Mouse (Mus musculus): Measurements from ENCODE around the gene Arfip1. TPM values are rescaled to one million over a fixed set of nuclear protein-coding genes. Genes with fewer than 3 reads are reported as not detected.
A peak's percentile ranks its signal among the peaks of the same experiment; 100 is the strongest.

The Arfip1 gene
- polyA plus RNA-seq, 1 experiment from 2014 or later = 57.5 TPM

DNA sequence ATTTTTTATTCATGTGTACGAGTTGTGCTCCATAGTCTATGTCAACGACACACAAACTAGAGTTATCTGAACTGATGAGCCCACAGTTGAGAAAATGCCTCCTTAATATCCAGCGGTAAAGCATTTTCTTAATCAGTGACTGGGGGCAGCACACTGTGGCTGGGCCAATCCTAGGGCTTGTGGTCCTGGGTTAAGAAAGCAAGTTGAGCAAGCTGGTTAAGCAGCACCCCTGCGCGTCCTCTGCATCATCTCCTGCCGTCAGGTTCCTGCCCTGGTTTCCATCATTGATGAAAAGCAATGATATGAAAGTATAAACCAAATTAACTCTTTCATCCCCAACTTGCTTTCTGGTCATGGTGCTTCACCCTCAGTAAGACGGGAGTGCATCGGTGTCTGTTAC, 89.8 kb downstream of the Arfip1 start:
- H3K27me3 ChIP-seq (ENCODE audit: control insufficient read depth, insufficient read depth, low read length) = no peaks in the 10 kb centered on the region
- WGBS = 80% methylated on average over 8 of the region's 8 CpGs
- no peaks in the 10 kb centered on the region for H3K9me3 ChIP-seq (ENCODE audit: control insufficient read depth, low read depth, low read length)
- ATAC-seq (ENCODE audit: insufficient number of reproducible peaks, insufficient read depth, low FRiP score, low read depth) = no peak
- H3K4me1 ChIP-seq (ENCODE audit: control insufficient read depth, insufficient read depth, low read length) = no peaks in the 10 kb centered on the region; the same call in 1 of the 2 replicates
- no peak overlapping the region for H3K27ac ChIP-seq (ENCODE audit: low read length)
- H3K9ac ChIP-seq (replicated peaks; ENCODE audit: low read depth, low read length) = no peak overlapping the region
- H3K36me3 ChIP-seq (ENCODE audit: control insufficient read depth, insufficient read depth, low read length) = no peaks in the 10 kb centered on the region; the same call in 1 of the 2 replicates
- H3K4me2 ChIP-seq (replicated peaks; ENCODE audit: low read depth, low read length) = no peak overlapping the region
- H3K4me3 ChIP-seq (ENCODE audit: low read depth, low read length) = no peak overlapping the region

DNA sequence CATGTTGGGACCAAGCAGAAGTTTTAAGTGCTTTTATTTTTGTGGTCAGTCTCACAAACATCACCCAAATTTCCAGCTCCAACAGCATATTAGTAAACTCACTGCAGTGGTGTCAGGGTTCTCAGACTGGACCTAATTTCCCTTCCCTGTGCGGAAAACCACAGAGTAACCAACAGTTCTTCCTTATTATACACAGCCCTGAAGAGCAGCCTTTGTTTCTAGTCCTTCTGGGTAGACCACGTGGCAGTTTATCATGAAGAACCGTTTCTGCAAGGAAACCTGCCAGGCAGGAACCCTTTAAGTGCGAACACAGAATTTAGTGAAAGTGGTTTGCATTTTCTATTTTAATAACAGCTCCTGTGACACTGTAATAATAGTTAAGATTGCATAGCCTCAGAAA, 90.3 kb downstream of the Arfip1 start:
- Histone ChIP-seq H3K4me1 (ENCODE audit: control insufficient read depth, insufficient read depth, low read length) (no peaks in the 10 kb centered on the region; the same call in 1 of the 2 replicates), H3K27ac (ENCODE audit: low read length) (no peak overlapping the region), H3K4me2 (replicated peaks; ENCODE audit: low read depth, low read length) (no peak overlapping the region), H3K9ac (replicated peaks; ENCODE audit: low read depth, low read length) (no peak overlapping the region), H3K27me3 (ENCODE audit: control insufficient read depth, insufficient read depth, low read length) (no peaks in the 10 kb centered on the region), H3K4me3 (ENCODE audit: low read depth, low read length) (no peak overlapping the region), H3K9me3 (ENCODE audit: control insufficient read depth, low read depth, low read length) (no peaks in the 10 kb centered on the region), H3K36me3 (ENCODE audit: control insufficient read depth, insufficient read depth, low read length) (no peaks in the 10 kb centered on the region; the same call in 1 of the 2 replicates)
- no peak for ATAC-seq (ENCODE audit: insufficient number of reproducible peaks, insufficient read depth, low FRiP score, low read depth)
- WGBS = 65% methylated on average over 4 of the region's 4 CpGs

DNA sequence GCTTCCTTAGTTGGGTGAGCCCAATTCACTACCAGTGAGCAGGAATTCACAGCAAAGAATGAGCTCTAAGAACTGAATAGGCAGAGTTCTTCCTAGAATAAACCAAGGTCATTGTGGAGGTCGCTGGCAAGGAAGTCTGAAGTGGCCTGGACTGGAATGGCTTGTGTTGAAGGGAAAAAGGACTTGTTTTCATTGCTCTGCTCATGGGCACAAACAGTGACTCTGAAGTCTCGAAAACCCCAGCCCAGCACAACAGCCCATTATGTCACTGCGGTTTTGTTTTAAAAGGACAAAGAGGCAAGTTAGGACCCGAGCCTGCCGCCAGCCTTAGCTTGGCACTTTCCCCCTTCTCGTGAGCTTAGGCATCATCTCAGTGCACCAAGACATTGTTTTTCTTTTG, 93.7 kb downstream of the Arfip1 start:
- Histone ChIP-seq H3K4me3 (ENCODE audit: low read depth, low read length) (no peak overlapping the region), H3K4me1 (ENCODE audit: control insufficient read depth, insufficient read depth, low read length) (no peaks in the 10 kb centered on the region), H3K36me3 (ENCODE audit: control insufficient read depth, insufficient read depth, low read length) (no peaks in the 10 kb centered on the region; the same call in 1 of the 2 replicates), H3K27ac (ENCODE audit: low read length) (no peak overlapping the region), H3K27me3 (ENCODE audit: control insufficient read depth, insufficient read depth, low read length) (no peaks in the 10 kb centered on the region), H3K9me3 (ENCODE audit: control insufficient read depth, low read depth, low read length) (no peaks in the 10 kb centered on the region), H3K4me2 (replicated peaks; ENCODE audit: low read depth, low read length) (no peak overlapping the region), H3K9ac (replicated peaks; ENCODE audit: low read depth, low read length) (no peak overlapping the region)
- 71% methylated on average over 6 of the region's 6 CpGs for WGBS
- no peak for ATAC-seq (ENCODE audit: insufficient number of reproducible peaks, insufficient read depth, low FRiP score, low read depth)

DNA sequence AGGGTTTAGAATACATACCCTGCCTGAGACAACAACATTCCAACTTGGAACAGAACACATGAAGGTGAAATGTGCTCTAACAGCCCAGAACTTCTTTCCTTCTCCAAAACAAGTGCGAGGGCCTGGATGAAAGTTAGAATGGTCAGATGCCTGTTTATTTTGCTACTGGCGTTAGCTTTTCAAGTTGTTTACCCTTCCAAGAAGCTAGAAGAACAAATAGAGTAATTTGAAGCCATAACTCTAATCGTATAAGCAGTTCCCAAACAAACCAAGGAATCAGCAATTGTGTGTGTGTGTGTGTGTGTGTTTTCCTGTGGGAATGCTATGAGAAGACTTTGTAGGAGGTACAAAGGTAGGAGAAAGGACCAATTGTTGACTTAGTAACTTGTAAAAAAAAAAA, 97.5 kb downstream of the Arfip1 start:
- Histone ChIP-seq H3K9ac (replicated peaks; ENCODE audit: low read depth, low read length) (no peak overlapping the region), H3K9me3 (ENCODE audit: control insufficient read depth, low read depth, low read length) (no peaks in the 10 kb centered on the region), H3K4me2 (replicated peaks; ENCODE audit: low read depth, low read length) (no peak overlapping the region), H3K4me1 (ENCODE audit: control insufficient read depth, insufficient read depth, low read length) (0 out of 2 replicates have a peak, but pooled peaks cover 6% of the 10 kb centered on the region), H3K27ac (ENCODE audit: low read length) (no peak overlapping the region), H3K36me3 (ENCODE audit: control insufficient read depth, insufficient read depth, low read length) (no peaks in the 10 kb centered on the region), H3K4me3 (ENCODE audit: low read depth, low read length) (no peak overlapping the region), H3K27me3 (ENCODE audit: control insufficient read depth, insufficient read depth, low read length) (no peaks in the 10 kb centered on the region)
- no peak for ATAC-seq (ENCODE audit: insufficient number of reproducible peaks, insufficient read depth, low FRiP score, low read depth)
- 50% methylated on average over 3 of the region's 3 CpGs for WGBS

DNA sequence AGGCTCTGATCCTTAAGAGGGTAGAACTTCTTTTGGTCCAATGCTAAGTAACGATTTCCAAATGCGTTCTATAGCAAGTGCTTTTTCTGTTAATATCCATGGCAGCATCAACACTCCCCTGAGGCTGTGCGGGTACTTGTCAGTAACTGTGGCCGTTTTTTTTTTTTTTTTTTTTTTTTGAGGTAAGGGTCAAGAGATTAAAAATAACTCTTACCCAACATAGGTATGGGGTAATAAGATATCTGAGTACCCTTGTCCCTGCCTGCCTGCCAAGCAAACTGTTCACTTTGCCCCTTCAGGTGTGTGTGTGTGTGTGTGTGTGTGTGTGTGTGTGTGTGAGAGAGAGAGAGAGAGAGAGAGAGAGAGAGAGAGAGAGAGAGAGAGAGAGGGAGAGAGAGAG, 98.1 kb downstream of the Arfip1 start:
- H3K27ac ChIP-seq (ENCODE audit: low read length) = no peak overlapping the region
- H3K36me3 ChIP-seq (ENCODE audit: control insufficient read depth, insufficient read depth, low read length) = no peaks in the 10 kb centered on the region
- H3K27me3 ChIP-seq (ENCODE audit: control insufficient read depth, insufficient read depth, low read length) = no peaks in the 10 kb centered on the region
- no peaks in the 10 kb centered on the region for H3K9me3 ChIP-seq (ENCODE audit: control insufficient read depth, low read depth, low read length)
- H3K4me3 ChIP-seq (ENCODE audit: low read depth, low read length) = no peak overlapping the region
- no peak for ATAC-seq (ENCODE audit: insufficient number of reproducible peaks, insufficient read depth, low FRiP score, low read depth)
- 0 out of 2 replicates have a peak, but pooled peaks cover 6% of the 10 kb centered on the region for H3K4me1 ChIP-seq (ENCODE audit: control insufficient read depth, insufficient read depth, low read length)
- 59% methylated on average over 4 of the region's 4 CpGs for whole genome bisulfite sequencing
- no peak overlapping the region for H3K4me2 ChIP-seq (replicated peaks; ENCODE audit: low read depth, low read length)
- H3K9ac ChIP-seq (replicated peaks; ENCODE audit: low read depth, low read length) = no peak overlapping the region

DNA sequence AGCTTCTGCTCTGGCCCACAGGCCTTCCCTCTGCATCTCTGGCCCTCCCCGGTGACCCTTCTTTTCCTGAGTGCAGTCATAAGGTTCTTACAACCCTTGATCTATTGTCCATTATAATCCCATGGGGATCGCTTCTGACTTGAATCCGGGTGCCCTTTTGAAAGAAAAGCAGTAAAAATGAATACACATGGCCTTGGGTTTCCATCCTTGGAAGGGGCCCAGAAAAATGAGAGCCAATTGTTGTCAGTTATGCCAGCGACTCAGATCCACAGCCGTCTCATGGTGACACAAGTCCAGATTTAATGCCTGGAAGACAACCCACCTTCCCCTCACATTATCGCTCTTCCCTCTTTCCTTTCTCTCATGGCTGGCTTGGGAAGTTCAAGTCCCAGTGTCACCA, 100.3 kb downstream of the Arfip1 start:
- no peak overlapping the region for H3K9ac ChIP-seq (replicated peaks; ENCODE audit: low read depth, low read length)
- ATAC-seq (ENCODE audit: insufficient number of reproducible peaks, insufficient read depth, low FRiP score, low read depth) = no peak

DNA sequence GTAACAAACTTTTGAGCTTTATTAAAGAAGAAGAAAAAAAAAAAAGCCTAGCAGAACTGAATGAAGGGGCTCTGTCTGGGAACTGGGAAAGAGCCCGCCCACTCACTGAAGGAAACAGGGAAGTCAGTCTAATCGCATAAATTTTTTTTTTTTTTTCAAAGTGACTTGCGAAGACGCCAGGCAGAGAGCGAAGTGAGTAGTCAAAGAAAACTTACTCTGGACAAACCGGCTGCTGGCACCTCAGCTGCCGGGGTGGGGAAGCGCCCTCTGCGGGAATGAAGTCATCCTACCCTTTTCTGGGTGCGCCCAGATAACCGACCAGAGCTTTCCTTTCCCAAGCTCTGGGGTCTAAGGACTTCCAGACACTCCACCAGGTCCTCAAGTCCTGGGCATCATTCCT, 101.3 kb downstream of the Arfip1 start:
- H3K4me1 ChIP-seq (ENCODE audit: control insufficient read depth, insufficient read depth, low read length) = peaks cover 13% of the 10 kb centered on the region; the same call in 1 of the 2 replicates
- peak overlapping the region; percentile 99 for H3K4me2 ChIP-seq (replicated peaks; ENCODE audit: low read depth, low read length)
- H3K4me3 ChIP-seq (ENCODE audit: low read depth, low read length) = peak overlapping the region; percentile 72
- peak overlapping the region; percentile 76; the same call in 1 of the 2 replicates for H3K27ac ChIP-seq (ENCODE audit: low read length)
- H3K9ac ChIP-seq (replicated peaks; ENCODE audit: low read depth, low read length) = no peak overlapping the region
- no peaks in the 10 kb centered on the region for H3K36me3 ChIP-seq (ENCODE audit: control insufficient read depth, insufficient read depth, low read length)
- no peaks in the 10 kb centered on the region; the same call in 1 of the 2 replicates for H3K27me3 ChIP-seq (ENCODE audit: control insufficient read depth, insufficient read depth, low read length)
- no peak for ATAC-seq (ENCODE audit: insufficient number of reproducible peaks, insufficient read depth, low FRiP score, low read depth)
- no peaks in the 10 kb centered on the region for H3K9me3 ChIP-seq (ENCODE audit: control insufficient read depth, low read depth, low read length)
- WGBS = 3% methylated on average over 11 of the region's 11 CpGs

More for the DNA sequence above, 100.3 kb downstream of the Arfip1 start:
- Histone ChIP-seq H3K27me3 (ENCODE audit: control insufficient read depth, insufficient read depth, low read length) (no peaks in the 10 kb centered on the region; the same call in 1 of the 2 replicates), H3K4me1 (ENCODE audit: control insufficient read depth, insufficient read depth, low read length) (peaks cover 13% of the 10 kb centered on the region; the same call in 1 of the 2 replicates), H3K36me3 (ENCODE audit: control insufficient read depth, insufficient read depth, low read length) (no peaks in the 10 kb centered on the region), H3K27ac (ENCODE audit: low read length) (no peak overlapping the region), H3K4me3 (ENCODE audit: low read depth, low read length) (no peak overlapping the region), H3K9me3 (ENCODE audit: control insufficient read depth, low read depth, low read length) (no peaks in the 10 kb centered on the region), H3K4me2 (replicated peaks; ENCODE audit: low read depth, low read length) (no peak overlapping the region)
- WGBS = 80% methylated on average over 6 of the region's 6 CpGs

DNA sequence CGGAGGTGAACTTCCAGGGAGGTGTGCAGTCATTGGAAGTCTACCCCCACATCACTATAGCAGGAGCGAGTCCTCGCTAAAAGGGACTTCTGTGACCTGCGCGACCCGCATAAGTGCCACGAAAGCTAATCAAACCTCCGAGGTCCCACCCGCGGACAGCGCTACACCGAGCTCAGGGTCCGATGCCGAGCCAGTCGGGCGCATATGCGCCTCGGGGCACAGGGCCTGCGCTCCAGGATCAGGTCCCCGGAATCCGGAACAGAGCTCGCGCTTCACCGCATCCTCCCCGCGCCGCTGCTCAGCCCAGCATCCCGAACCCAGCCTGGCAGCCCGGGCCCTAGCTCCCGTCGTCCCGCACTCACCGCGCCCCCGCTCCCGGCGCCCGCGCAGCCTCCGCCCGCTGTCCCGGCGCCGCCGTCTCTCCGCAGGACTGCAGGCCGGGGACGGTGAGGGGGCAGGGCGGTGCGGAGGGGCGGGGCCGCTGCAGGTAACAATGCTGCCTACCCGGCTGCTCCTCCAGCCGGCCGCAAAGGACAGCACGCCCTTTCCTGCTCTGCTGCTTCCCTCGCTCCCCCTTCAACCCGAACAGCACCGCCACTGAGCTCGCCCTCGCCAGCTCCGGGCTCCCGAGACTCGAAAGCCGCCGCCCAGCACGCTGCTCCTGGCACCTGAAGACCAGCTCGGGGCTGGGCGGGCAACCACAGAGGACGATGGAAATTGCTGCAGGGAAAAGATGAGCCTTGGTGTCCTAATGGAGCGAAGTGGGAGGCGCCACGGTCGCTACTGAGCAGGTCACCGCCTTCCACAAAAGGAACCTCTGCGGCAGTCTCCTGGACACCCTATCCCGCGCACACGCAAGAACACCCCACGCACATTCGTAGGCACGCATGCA, 102.2 kb downstream of the Arfip1 start, which contains the start of gene Fhdc1:
Fhdc1 (minus strand) TSS at position 424 of the 892 bp plus-strand sequence.
- under 1% methylated on average over 82 of the region's 82 CpGs for WGBS
- no peaks in the 10 kb centered on the region; the same call in 1 of the 2 replicates for H3K27me3 ChIP-seq (ENCODE audit: control insufficient read depth, insufficient read depth, low read length)

More for the DNA sequence above, 102.2 kb downstream of the Arfip1 start, which contains the start of gene Fhdc1:
- peak within 1 kb of the TSS; percentile 68 for H3K9ac ChIP-seq (replicated peaks; ENCODE audit: low read depth, low read length)
- H3K4me1 ChIP-seq (ENCODE audit: control insufficient read depth, insufficient read depth, low read length) = peaks cover 13% of the 10 kb centered on the region; the same call in 1 of the 2 replicates
- H3K4me3 ChIP-seq (ENCODE audit: low read depth, low read length) = peak within 1 kb of the TSS; percentile 72
- peak; percentile 83 for ATAC-seq (ENCODE audit: insufficient number of reproducible peaks, insufficient read depth, low FRiP score, low read depth)
- no peaks in the 10 kb centered on the region for H3K36me3 ChIP-seq (ENCODE audit: control insufficient read depth, insufficient read depth, low read length)
- no peaks in the 10 kb centered on the region for H3K9me3 ChIP-seq (ENCODE audit: control insufficient read depth, low read depth, low read length)
- H3K4me2 ChIP-seq (replicated peaks; ENCODE audit: low read depth, low read length) = peak within 1 kb of the TSS; percentile 99
- peak within 1 kb of the TSS; percentile 76 for H3K27ac ChIP-seq (ENCODE audit: low read length)

All from stomach, embryonic 14.5 days (tissue).